Mouse (Mus musculus): ENCODE measurements around the gene Scn4b. TPM values are rescaled to one million over a fixed set of nuclear protein-coding genes. Genes with fewer than 3 reads are reported as not detected.

Gene Scn4b
- polyA plus RNA-seq, 1 experiment from 2014 or later: 0.12 TPM

- H3K9ac ChIP-seq (ENCODE audit: low read length): no peak overlapping the region
- no peak overlapping the region for H3K4me2 ChIP-seq (ENCODE audit: low read depth)
- DNase-seq (ENCODE audit: low spot score) (no peak), ATAC-seq (ENCODE audit: insufficient read depth, low FRiP score, low TSS enrichment) (no peak)
- no peaks in the 10 kb centered on the region for H3K36me3 ChIP-seq (ENCODE audit: control insufficient read depth, insufficient read depth, low read length)
- no peak overlapping the region for H3K4me3 ChIP-seq (ENCODE audit: low read depth, low read length)
- no peaks in the 10 kb centered on the region for H3K4me1 ChIP-seq (ENCODE audit: control insufficient read depth, insufficient read depth, low read length)
- WGBS: 94% methylated on average over 2 of the region's 2 CpGs
- H3K27me3 ChIP-seq (ENCODE audit: control insufficient read depth, insufficient read depth, low read length): no peaks in the 10 kb centered on the region
- H3K9me3 ChIP-seq (ENCODE audit: control insufficient read depth, low read length): no peaks in the 10 kb centered on the region
- H3K27ac ChIP-seq (ENCODE audit: low read depth, low read length): no peak overlapping the region
These were observed 32.4 kb upstream of the Scn4b start for GRCm38 (mm10) chr9:45105596-45106374.

GRCm38 (mm10) chr9:45115706-45116105 lies 22.5 kb upstream of the Scn4b start:
- Histone ChIP-seq H3K4me1 (ENCODE audit: control insufficient read depth, insufficient read depth, low read length) (peaks cover 6% of the 10 kb centered on the region; the same call in 1 of the 2 replicates), H3K4me3 (ENCODE audit: low read depth, low read length) (peak overlapping the region; percentile 24), H3K9me3 (ENCODE audit: control insufficient read depth, low read length) (no peaks in the 10 kb centered on the region), H3K27me3 (ENCODE audit: control insufficient read depth, insufficient read depth, low read length) (no peaks in the 10 kb centered on the region; the same call in 1 of the 2 replicates), H3K36me3 (ENCODE audit: control insufficient read depth, insufficient read depth, low read length) (no peaks in the 10 kb centered on the region), H3K27ac (ENCODE audit: low read depth, low read length) (no peak overlapping the region), H3K9ac (ENCODE audit: low read length) (peak overlapping the region; percentile 44), H3K4me2 (ENCODE audit: low read depth) (peak overlapping the region; percentile 47)
- DNase-seq (ENCODE audit: low spot score): peak; percentile 82
- 2% methylated on average over 14 of the region's 14 CpGs for WGBS
- ATAC-seq (ENCODE audit: insufficient read depth, low FRiP score, low TSS enrichment): no peak

GRCm38 (mm10) chr9:45116819-45117218 lies 21.4 kb upstream of the Scn4b start:
- H3K4me1 ChIP-seq (ENCODE audit: control insufficient read depth, insufficient read depth, low read length): peaks cover 6% of the 10 kb centered on the region; the same call in 1 of the 2 replicates
- no peak for DNase-seq (ENCODE audit: low spot score)
- no peak overlapping the region for H3K27ac ChIP-seq (ENCODE audit: low read depth, low read length)
- ATAC-seq (ENCODE audit: insufficient read depth, low FRiP score, low TSS enrichment): no peak
- H3K36me3 ChIP-seq (ENCODE audit: control insufficient read depth, insufficient read depth, low read length): no peaks in the 10 kb centered on the region
- H3K9me3 ChIP-seq (ENCODE audit: control insufficient read depth, low read length): no peaks in the 10 kb centered on the region
- no peak overlapping the region for H3K9ac ChIP-seq (ENCODE audit: low read length)
- no peak overlapping the region for H3K4me2 ChIP-seq (ENCODE audit: low read depth)
- 61% methylated on average over 9 of the region's 9 CpGs for WGBS
- H3K4me3 ChIP-seq (ENCODE audit: low read depth, low read length): no peak overlapping the region
- H3K27me3 ChIP-seq (ENCODE audit: control insufficient read depth, insufficient read depth, low read length): no peaks in the 10 kb centered on the region; the same call in 1 of the 2 replicates

- H3K27me3 ChIP-seq (ENCODE audit: control insufficient read depth, insufficient read depth, low read length): no peaks in the 10 kb centered on the region; the same call in 1 of the 2 replicates
These were observed 20.3 kb upstream of the Scn4b start, which contains the start of gene Scn2b for GRCm38 (mm10) chr9:45117741-45118431. Scn2b (plus strand) TSS chr9:45117782.

GRCm38 (mm10) chr9:45118552-45118951 lies 19.6 kb upstream of the Scn4b start:
- DNase-seq (ENCODE audit: low spot score) (no peak), ATAC-seq (ENCODE audit: insufficient read depth, low FRiP score, low TSS enrichment) (no peak)
- Histone ChIP-seq H3K4me2 (ENCODE audit: low read depth) (peak overlapping the region; percentile 58), H3K9ac (ENCODE audit: low read length) (peak overlapping the region; percentile 35; the same call in 1 of the 2 replicates), H3K36me3 (ENCODE audit: control insufficient read depth, insufficient read depth, low read length) (no peaks in the 10 kb centered on the region), H3K4me3 (ENCODE audit: low read depth, low read length) (peak overlapping the region; percentile 52), H3K27me3 (ENCODE audit: control insufficient read depth, insufficient read depth, low read length) (no peaks in the 10 kb centered on the region; the same call in 1 of the 2 replicates), H3K27ac (ENCODE audit: low read depth, low read length) (no peak overlapping the region), H3K9me3 (ENCODE audit: control insufficient read depth, low read length) (no peaks in the 10 kb centered on the region), H3K4me1 (ENCODE audit: control insufficient read depth, insufficient read depth, low read length) (peaks cover 13% of the 10 kb centered on the region; the same call in 1 of the 2 replicates)
- 32% methylated on average over 10 of the region's 10 CpGs for WGBS

More at GRCm38 (mm10) chr9:45117741-45118431, 20.3 kb upstream of the Scn4b start, which contains the start of gene Scn2b:
- Histone ChIP-seq H3K36me3 (ENCODE audit: control insufficient read depth, insufficient read depth, low read length) (no peaks in the 10 kb centered on the region), H3K4me2 (ENCODE audit: low read depth) (peak within 1 kb of the TSS; percentile 58), H3K4me3 (ENCODE audit: low read depth, low read length) (peak within 1 kb of the TSS; percentile 52), H3K9ac (ENCODE audit: low read length) (peak within 1 kb of the TSS; percentile 55), H3K9me3 (ENCODE audit: control insufficient read depth, low read length) (no peaks in the 10 kb centered on the region), H3K4me1 (ENCODE audit: control insufficient read depth, insufficient read depth, low read length) (peaks cover 13% of the 10 kb centered on the region; the same call in 1 of the 2 replicates), H3K27ac (ENCODE audit: low read depth, low read length) (peak within 1 kb of the TSS; percentile 53; the same call in 1 of the 2 replicates)
- under 1% methylated on average over 13 of the region's 13 CpGs for WGBS
- DNase-seq (ENCODE audit: low spot score) (peak; percentile 51), ATAC-seq (ENCODE audit: insufficient read depth, low FRiP score, low TSS enrichment) (no peak)

GRCm38 (mm10) chr9:45119316-45119953 lies 18.8 kb upstream of the Scn4b start:
- peaks cover 13% of the 10 kb centered on the region; the same call in 1 of the 2 replicates for H3K4me1 ChIP-seq (ENCODE audit: control insufficient read depth, insufficient read depth, low read length)
- no peaks in the 10 kb centered on the region for H3K36me3 ChIP-seq (ENCODE audit: control insufficient read depth, insufficient read depth, low read length)
- DNase-seq (ENCODE audit: low spot score) (no peak), ATAC-seq (ENCODE audit: insufficient read depth, low FRiP score, low TSS enrichment) (no peak)
- no peak overlapping the region for H3K9ac ChIP-seq (ENCODE audit: low read length)
- H3K27me3 ChIP-seq (ENCODE audit: control insufficient read depth, insufficient read depth, low read length): no peaks in the 10 kb centered on the region; the same call in 1 of the 2 replicates
- H3K9me3 ChIP-seq (ENCODE audit: control insufficient read depth, low read length): no peaks in the 10 kb centered on the region
- H3K4me3 ChIP-seq (ENCODE audit: low read depth, low read length): no peak overlapping the region
- WGBS: 88% methylated on average over 8 of the region's 8 CpGs
- H3K27ac ChIP-seq (ENCODE audit: low read depth, low read length): no peak overlapping the region
- H3K4me2 ChIP-seq (ENCODE audit: low read depth): no peak overlapping the region

- Histone ChIP-seq H3K27me3 (ENCODE audit: control insufficient read depth, insufficient read depth, low read length) (no peaks in the 10 kb centered on the region), H3K36me3 (ENCODE audit: control insufficient read depth, insufficient read depth, low read length) (no peaks in the 10 kb centered on the region), H3K27ac (ENCODE audit: low read depth, low read length) (no peak overlapping the region), H3K4me3 (ENCODE audit: low read depth, low read length) (no peak overlapping the region), H3K9ac (ENCODE audit: low read length) (no peak overlapping the region), H3K4me2 (ENCODE audit: low read depth) (no peak overlapping the region), H3K4me1 (ENCODE audit: control insufficient read depth, insufficient read depth, low read length) (peaks cover 13% of the 10 kb centered on the region; the same call in 1 of the 2 replicates), H3K9me3 (ENCODE audit: control insufficient read depth, low read length) (no peaks in the 10 kb centered on the region)
- DNase-seq (ENCODE audit: low spot score) (no peak), ATAC-seq (ENCODE audit: insufficient read depth, low FRiP score, low TSS enrichment) (no peak)
- 89% methylated on average over 14 of the region's 14 CpGs for WGBS
These were observed 18.2 kb upstream of the Scn4b start for GRCm38 (mm10) chr9:45119954-45120530.

GRCm38 (mm10) chr9:45120567-45120966 lies 17.6 kb upstream of the Scn4b start:
- H3K9me3 ChIP-seq (ENCODE audit: control insufficient read depth, low read length): no peaks in the 10 kb centered on the region
- H3K9ac ChIP-seq (ENCODE audit: low read length): no peak overlapping the region
- no peak for ATAC-seq (ENCODE audit: insufficient read depth, low FRiP score, low TSS enrichment)
- 87% methylated on average over 6 of the region's 6 CpGs for WGBS
- H3K4me3 ChIP-seq (ENCODE audit: low read depth, low read length): no peak overlapping the region
- H3K36me3 ChIP-seq (ENCODE audit: control insufficient read depth, insufficient read depth, low read length): no peaks in the 10 kb centered on the region
- peaks cover 13% of the 10 kb centered on the region; the same call in 1 of the 2 replicates for H3K4me1 ChIP-seq (ENCODE audit: control insufficient read depth, insufficient read depth, low read length)
- no peak overlapping the region for H3K4me2 ChIP-seq (ENCODE audit: low read depth)
- no peak for DNase-seq (ENCODE audit: low spot score)
- no peak overlapping the region for H3K27ac ChIP-seq (ENCODE audit: low read depth, low read length)
- H3K27me3 ChIP-seq (ENCODE audit: control insufficient read depth, insufficient read depth, low read length): no peaks in the 10 kb centered on the region

All from neural tube, embryonic 11.5 days (tissue).